Mouse (Mus musculus) lung, adult 18-20 months (tissue): ENCODE measurements around the gene Gcc2.
"Not testable (repeated sequence)": the region's sequence is repeated elsewhere in the genome, so short reads cannot be mapped to it uniquely, and the experiment has no call there.

Experiments used
- DNase-seq, 2 experiments: peaks; one replicate each; pipeline ENCODE4 v3.0.0; 2022; ENCODE audit warnings: mixed read lengths in 2 of 2

The Gcc2 gene

GRCm38 (mm10) chr10:58323028-58323991 lies 68.0 kb downstream of the Gcc2 start, which contains the start of gene Lims1:
Lims1 (plus strand) TSS chr10:58323466.
- peak; percentile 97 to 99 for DNase-seq

GRCm38 (mm10) chr10:58326271-58326670 lies 71.0 kb downstream of the Gcc2 start:
- no peak for DNase-seq

GRCm38 (mm10) chr10:58327836-58328235 lies 72.5 kb downstream of the Gcc2 start:
- DNase-seq, result not testable (repeated sequence)

- no peak for DNase-seq
These were observed 73.3 kb downstream of the Gcc2 start for GRCm38 (mm10) chr10:58328517-58329108.

GRCm38 (mm10) chr10:58330635-58331034 lies 75.3 kb downstream of the Gcc2 start:
- DNase-seq, result no peak

GRCm38 (mm10) chr10:58331741-58332140 lies 76.4 kb downstream of the Gcc2 start:
- no peak for DNase-seq

GRCm38 (mm10) chr10:58333414-58333813 lies 78.1 kb downstream of the Gcc2 start:
- DNase-seq, result peak; percentile 19 to 20

- DNase-seq, result no peak
These were observed 80.9 kb downstream of the Gcc2 start for GRCm38 (mm10) chr10:58336156-58336555.

- DNase-seq, result not testable (repeated sequence)
These were observed 81.8 kb downstream of the Gcc2 start for GRCm38 (mm10) chr10:58337091-58337490.

GRCm38 (mm10) chr10:58338590-58338989 lies 83.3 kb downstream of the Gcc2 start:
- no peak for DNase-seq

- peak; percentile 41 to 52 for DNase-seq
These were observed 86.4 kb downstream of the Gcc2 start for GRCm38 (mm10) chr10:58341685-58342084.

- no peak for DNase-seq
These were observed 86.9 kb downstream of the Gcc2 start for GRCm38 (mm10) chr10:58342199-58342598.

- DNase-seq, result no peak
These were observed 88.3 kb downstream of the Gcc2 start for GRCm38 (mm10) chr10:58343552-58343951.

GRCm38 (mm10) chr10:58350600-58350999 lies 95.3 kb downstream of the Gcc2 start:
- no peak for DNase-seq

- DNase-seq, result no peak
These were observed 96.4 kb downstream of the Gcc2 start for GRCm38 (mm10) chr10:58351670-58352069.

- no peak for DNase-seq
These were observed 97.1 kb downstream of the Gcc2 start for GRCm38 (mm10) chr10:58352364-58352763.

GRCm38 (mm10) chr10:58354561-58354960 lies 99.3 kb downstream of the Gcc2 start:
- DNase-seq, result no peak
